Mouse (Mus musculus) stomach, postnatal 0 days (tissue): ENCODE results near the gene Krt17. TPM values are rescaled to one million over a fixed set of nuclear protein-coding genes. Genes with fewer than 3 reads are reported as not detected.

Experiments used
- ATAC-seq: fragments of 200-750 bp; cut with Nextera tagmentation; 2 replicates; pipeline ENCODE4 v1.8.0; 2017; ENCODE audit not compliant: low FRiP score, low TSS enrichment
- DNase-seq: peaks from one replicate; pipeline ENCODE4 v3.0.0-alpha.2; 2016; ENCODE audit warnings: low spot score
- H3K27ac ChIP-seq: fragments of 300-500 bp; sonication (generic); replicated peaks from 2 replicates; pipeline ENCODE4 v1.5.1; 2014; ENCODE audit warnings: mild to moderate bottlenecking, control low read depth
- H3K27me3 ChIP-seq: fragments of 300-500 bp; sonication (generic); 2 replicates; pipeline ENCODE4 v1.6.1; 2014; ENCODE audit warnings: low read length; ENCODE audit not compliant: control insufficient read depth, insufficient read depth
- H3K36me3 ChIP-seq: fragments of 300-500 bp; sonication (generic); 2 replicates; pipeline ENCODE4 v1.6.1; 2014; ENCODE audit warnings: low read length, mixed read lengths; ENCODE audit not compliant: control insufficient read depth, insufficient read depth
- H3K4me1 ChIP-seq: fragments of 300-500 bp; sonication (generic); replicated peaks from 2 replicates; pipeline ENCODE4 v1.6.1; 2014; ENCODE audit warnings: antibody characterized with exemption; ENCODE audit not compliant: control insufficient read depth, insufficient read depth
- H3K4me2 ChIP-seq: fragments of 300-500 bp; sonication (generic); replicated peaks from 2 replicates; pipeline ENCODE4 v1.6.1; 2014; ENCODE audit warnings: low read depth, mild to moderate bottlenecking, control low read depth, moderate library complexity
- H3K4me3 ChIP-seq: fragments of 300-500 bp; sonication (generic); 2 replicates; pipeline ENCODE4 v1.5.1; 2014; ENCODE audit warnings: low read depth, low read length, control low read depth
- H3K9ac ChIP-seq: fragments of 300-500 bp; sonication (generic); 2 replicates; pipeline ENCODE4 v1.6.1; 2014; ENCODE audit warnings: mild to moderate bottlenecking, low read length, control low read depth, mixed read lengths
- H3K9me3 ChIP-seq: fragments of 300-500 bp; sonication (generic); 2 replicates; pipeline ENCODE4 v1.6.1; 2016; ENCODE audit warnings: low read length; ENCODE audit not compliant: control insufficient read depth
- CTCF ChIP-seq: IDR thresholded peaks from 2 replicates; pipeline ENCODE4 v1.5.1; 2016; ENCODE audit warnings: antibody characterized with exemption, low read depth, mild to moderate bottlenecking, moderate library complexity
- EP300 ChIP-seq: optimal IDR thresholded peaks from 2 replicates; pipeline ENCODE3; 2016; ENCODE audit warnings: antibody characterized with exemption
- WGBS: fragments of 180-500 bp; shearing (Covaris S2); extraction: QIAGEN DNeasy Blood & Tissue Kit; methylation state at CpG from one replicate; pipeline ENCODE4 v1.1.7; 2014; 5-methylcytosine and 5-hydroxymethylcytosine counted together
- polyA plus RNA-seq: library from polyadenylated mRNA; unstranded; fragments of >200 nt; fragmentation: Nextera tagmentation; extraction: Ambion mirVana; gene quantifications from 2 replicates; pipeline ENCODE4 v1.2.1, GENCODE M21; 2015

Krt17 gene
- polyA plus RNA-seq, 1 experiment from 2014 or later, result 46.4 TPM

DNA sequence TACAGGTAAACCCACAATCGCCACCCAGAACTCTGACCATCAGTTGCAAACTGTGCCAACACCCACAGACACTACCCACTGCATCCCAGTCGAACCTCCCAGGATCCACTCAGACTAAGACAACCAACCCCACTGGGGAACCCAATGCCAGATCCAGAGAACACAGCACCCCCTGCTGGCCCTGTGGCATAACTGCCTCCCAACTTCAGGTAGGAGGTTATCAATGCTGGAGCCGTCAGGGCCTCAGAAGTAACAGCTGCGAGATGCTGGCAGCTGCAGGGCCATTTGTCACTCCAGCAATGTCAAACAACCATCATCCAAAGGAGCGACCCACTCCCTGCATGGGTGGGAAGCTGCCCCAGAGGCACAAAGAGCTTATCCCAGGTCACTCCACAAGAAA, 37.0 kb upstream of the Krt17 start:
- Histone ChIP-seq H3K4me2 (peak overlapping the region; percentile 27; the same call in 1 of the 2 replicates), H3K27me3 (no peaks in the 10 kb centered on the region), H3K4me1 (0 out of 2 replicates have a peak, but pooled peaks cover 2% of the 10 kb centered on the region), H3K27ac (no peak overlapping the region), H3K36me3 (no peaks in the 10 kb centered on the region), H3K4me3 (no peak overlapping the region), H3K9me3 (no peaks in the 10 kb centered on the region), H3K9ac (no peak overlapping the region)
- TF ChIP-seq CTCF (peak; percentile 74), EP300 (no peak)
- ATAC-seq, result 0 out of 2 replicates have a peak, but pooled peaks have one; percentile 1
- no peak for DNase-seq
- WGBS, result 29% methylated on average over 5 of the region's 5 CpGs

DNA sequence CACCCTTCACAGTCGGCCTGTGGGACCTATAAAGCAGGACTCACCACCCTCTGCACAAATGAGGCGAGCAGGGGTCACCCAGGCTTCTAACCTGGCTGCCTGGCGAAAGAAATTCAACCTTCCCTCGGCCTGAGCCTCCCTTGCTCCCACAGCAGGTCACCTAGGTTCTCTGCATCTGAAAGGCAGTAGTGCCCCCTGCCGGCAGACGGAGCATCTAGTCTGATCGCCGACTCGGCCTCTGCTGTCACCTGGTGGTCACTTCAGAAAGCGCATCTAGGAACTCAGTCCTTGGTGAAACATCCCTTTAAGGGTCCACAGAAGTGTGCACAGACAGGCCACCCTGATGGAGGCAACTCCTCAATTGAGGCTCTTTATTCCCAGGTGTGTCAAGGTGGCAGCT, 34.5 kb upstream of the Krt17 start:
- 5% methylated on average over 10 of the region's 10 CpGs for WGBS
- Histone ChIP-seq H3K27me3 (no peaks in the 10 kb centered on the region), H3K4me3 (no peak overlapping the region), H3K4me2 (no peak overlapping the region), H3K9ac (no peak overlapping the region), H3K27ac (no peak overlapping the region), H3K36me3 (no peaks in the 10 kb centered on the region), H3K4me1 (peaks cover 6% of the 10 kb centered on the region; the same call in 1 of the 2 replicates), H3K9me3 (no peaks in the 10 kb centered on the region)
- TF ChIP-seq EP300, result no peak
- TF ChIP-seq CTCF, result peak; percentile 100
- peak; percentile 65 for ATAC-seq
- DNase-seq, result peak; percentile 93

DNA sequence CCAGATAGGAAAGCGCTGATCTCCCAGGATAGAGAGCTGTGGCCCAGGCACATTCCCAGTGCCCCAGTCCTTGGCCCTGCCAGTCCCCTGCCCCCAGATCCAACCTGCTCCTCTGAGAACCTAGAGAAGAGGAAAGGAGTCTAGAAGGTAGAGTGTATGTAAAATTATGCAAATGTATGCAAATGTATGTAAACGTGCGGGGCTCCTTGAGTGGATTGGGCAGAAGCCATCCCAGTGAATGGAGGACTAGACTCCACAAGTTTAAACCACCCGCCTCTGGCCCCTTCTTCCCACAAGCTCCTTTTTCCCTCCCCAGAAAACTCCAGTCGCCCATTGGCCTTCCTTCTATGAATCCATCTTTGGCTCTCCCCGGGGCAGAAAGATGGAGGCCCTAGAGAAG, 32.1 kb upstream of the Krt17 start:
- ATAC-seq (no peak), DNase-seq (no peak)
- Histone ChIP-seq H3K36me3 (no peaks in the 10 kb centered on the region), H3K4me1 (peaks cover 8% of the 10 kb centered on the region; the same call in 1 of the 2 replicates), H3K4me2 (no peak overlapping the region), H3K27ac (no peak overlapping the region; the same call in 1 of the 2 replicates), H3K4me3 (no peak overlapping the region), H3K27me3 (no peaks in the 10 kb centered on the region), H3K9me3 (no peaks in the 10 kb centered on the region), H3K9ac (no peak overlapping the region)
- WGBS, result 75% methylated on average over 6 of the region's 6 CpGs
- TF ChIP-seq CTCF (no peak), EP300 (no peak)

DNA sequence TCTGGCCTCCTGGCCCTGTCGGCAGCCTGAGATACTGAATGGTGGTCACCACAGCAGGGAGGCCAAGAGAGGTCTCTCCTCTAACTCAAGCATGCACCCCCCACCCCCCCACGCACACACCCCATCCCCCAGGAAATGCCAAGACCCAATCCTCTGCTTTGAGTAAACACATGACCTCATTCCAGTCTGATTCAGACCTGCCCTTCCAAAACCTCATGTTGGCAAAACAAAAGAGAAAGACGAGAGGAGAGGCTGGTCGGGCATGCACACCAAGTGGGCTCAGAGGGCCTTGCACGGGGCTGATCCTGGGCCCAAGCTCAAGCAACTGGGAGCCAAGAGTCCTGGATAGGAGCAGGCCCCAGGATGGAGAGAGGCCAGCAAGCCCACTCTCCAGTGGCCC, 29.4 kb upstream of the Krt17 start:
- ATAC-seq, result no peak

DNA sequence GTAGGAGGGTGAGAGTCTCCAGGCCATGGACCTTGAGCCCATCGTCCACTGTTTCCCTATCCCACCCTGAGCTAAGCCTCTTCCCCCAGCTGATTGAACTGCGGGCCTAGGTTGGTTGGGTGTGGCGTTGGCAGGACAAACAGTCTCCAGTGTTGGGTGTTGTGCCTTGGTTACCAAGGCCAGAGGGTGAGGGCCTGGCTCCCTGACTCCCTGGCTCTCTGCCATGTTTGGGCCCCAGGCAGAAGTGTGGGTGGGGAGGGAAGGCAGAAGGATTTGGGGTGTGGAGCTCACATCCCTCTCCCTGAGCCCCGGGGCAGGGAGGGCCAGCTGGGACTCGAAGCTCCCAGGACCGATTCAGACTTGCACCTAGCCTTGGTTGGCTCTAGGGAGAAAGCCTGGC, 28.1 kb upstream of the Krt17 start:
- peaks cover 8% of the 10 kb centered on the region; the same call in 1 of the 2 replicates for H3K4me1 ChIP-seq
- H3K9me3 ChIP-seq, result no peaks in the 10 kb centered on the region
- no peaks in the 10 kb centered on the region for H3K27me3 ChIP-seq
- no peaks in the 10 kb centered on the region for H3K36me3 ChIP-seq
- ATAC-seq (peak; percentile 83), DNase-seq (peak; percentile 94)
- TF ChIP-seq CTCF (no peak; the same call in 1 of the 2 replicates), EP300 (peak; percentile 97)
- WGBS, result 47% methylated on average over 6 of the region's 6 CpGs
- no peak overlapping the region for H3K4me3 ChIP-seq
- H3K4me2 ChIP-seq, result no peak overlapping the region
- peak overlapping the region; percentile 39 for H3K9ac ChIP-seq
- H3K27ac ChIP-seq, result peak overlapping the region; percentile 98

More for the DNA sequence above, 29.4 kb upstream of the Krt17 start:
- 15% methylated on average over 5 of the region's 5 CpGs for WGBS
- Histone ChIP-seq H3K27ac (peak overlapping the region; percentile 98), H3K9ac (peak overlapping the region; percentile 50), H3K4me2 (no peak overlapping the region), H3K4me3 (no peak overlapping the region), H3K36me3 (no peaks in the 10 kb centered on the region), H3K4me1 (peaks cover 8% of the 10 kb centered on the region; the same call in 1 of the 2 replicates), H3K27me3 (no peaks in the 10 kb centered on the region), H3K9me3 (no peaks in the 10 kb centered on the region)
- peak; percentile 52 for DNase-seq
- no peak for TF ChIP-seq EP300
- no peak for TF ChIP-seq CTCF

DNA sequence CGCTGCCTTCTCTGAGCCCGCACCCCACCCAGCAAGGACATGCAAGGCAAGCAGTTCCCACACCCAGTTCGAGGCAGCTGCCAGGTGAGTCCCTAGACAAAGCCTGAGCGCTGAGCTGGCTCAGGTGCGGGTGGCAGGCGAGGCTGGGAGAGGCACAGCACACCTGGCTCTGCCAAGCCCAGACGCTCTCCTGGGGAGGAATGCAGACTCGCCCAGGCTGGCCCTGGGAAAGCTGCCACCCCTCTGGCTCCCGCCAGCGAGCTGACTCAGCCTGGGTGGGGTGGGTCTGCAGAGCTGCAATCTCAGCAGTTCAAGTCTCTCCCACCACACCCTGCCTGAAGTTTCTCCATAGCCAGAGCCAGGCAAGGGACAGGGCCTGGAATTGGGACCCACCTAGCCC, 26.2 kb upstream of the Krt17 start:
- no peaks in the 10 kb centered on the region for H3K9me3 ChIP-seq
- 27% methylated on average over 10 of the region's 10 CpGs for WGBS
- ATAC-seq (peak; percentile 90), DNase-seq (peak; percentile 97)
- H3K4me3 ChIP-seq, result no peak overlapping the region
- H3K9ac ChIP-seq, result peak overlapping the region; percentile 27; the same call in 1 of the 2 replicates
- H3K36me3 ChIP-seq, result no peaks in the 10 kb centered on the region
- no peaks in the 10 kb centered on the region for H3K27me3 ChIP-seq
- H3K27ac ChIP-seq, result peak overlapping the region; percentile 98
- no peak overlapping the region for H3K4me2 ChIP-seq
- TF ChIP-seq CTCF, result no peak
- peak; percentile 90 for TF ChIP-seq EP300
- H3K4me1 ChIP-seq, result peaks cover 8% of the 10 kb centered on the region; the same call in 1 of the 2 replicates
